Mouse (Mus musculus): Measurements from ENCODE around the gene Trim63.

DNA sequence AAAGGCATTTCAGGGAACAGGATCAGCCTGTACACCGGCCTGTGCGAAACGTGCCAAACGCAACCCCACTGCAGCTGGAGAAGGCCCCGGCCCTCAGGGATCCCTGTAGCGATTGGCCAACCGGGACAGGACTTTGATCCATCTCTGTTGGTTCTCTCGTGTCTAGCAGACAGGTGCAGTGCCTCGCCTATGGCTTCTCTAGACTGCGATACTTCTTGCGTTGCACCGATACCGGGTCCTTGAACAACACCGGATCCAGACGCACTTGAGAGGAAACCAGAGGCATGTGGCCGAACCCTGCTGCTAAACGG lies 42.5 kb downstream of the Trim63 start:
- TF ChIP-seq MAX (IDR thresholded peaks at IDR 0.05) (no peak), USF1 (IDR thresholded peaks at IDR 0.05; ENCODE audit: low read depth) (no peak), CTCF (IDR thresholded peaks at IDR 0.05; ENCODE audit: control insufficient read depth, insufficient read depth, insufficient read length) (no peak), FOSL1 (IDR thresholded peaks at IDR 0.05; ENCODE audit: insufficient read depth, low read length, poor library complexity, severe bottlenecking) (no peak)
